Comparison of ENCODE assay signal across 25 mouse cellular contexts in genomic region chr6:91541276-91541675, GRCm38 (mm10).
"Had no signal": no experiment of that assay in that cellular context is flagged by ENCODE, and none has a peak within 500 bp of the region (broad histone marks: within the 10 kb centered on the region; RNA-seq: fewer than 3 reads in every experiment).

No protein-coding gene starts in this region.

- H3K27me3 ChIP-seq: limb, embryonic 13.5 days; liver, embryonic 12.5 days; midbrain, embryonic 15.5 days; neural tube, embryonic 12.5 days; neural tube, embryonic 15.5 days; stomach, embryonic 15.5 days had no signal

- H3K4me1 ChIP-seq: liver, embryonic 12.5 days; liver, embryonic 15.5 days; midbrain, embryonic 12.5 days; midbrain, embryonic 15.5 days; neural tube, embryonic 12.5 days; neural tube, embryonic 15.5 days; stomach, embryonic 15.5 days had no signal

- H3K27ac ChIP-seq: limb, embryonic 10.5 days; limb, embryonic 13.5 days; liver, embryonic 12.5 days; liver, embryonic 15.5 days; lung, embryonic 15.5 days; midbrain, embryonic 12.5 days; midbrain, embryonic 15.5 days; neural tube, embryonic 12.5 days; neural tube, embryonic 15.5 days; stomach, embryonic 15.5 days had no signal

- H3K4me3 ChIP-seq: limb, embryonic 10.5 days; limb, embryonic 13.5 days; liver, embryonic 12.5 days; liver, embryonic 15.5 days; lung, embryonic 15.5 days; megakaryocyte, embryonic 14.5 days; midbrain, embryonic 12.5 days; midbrain, embryonic 15.5 days; neural tube, embryonic 12.5 days; neural tube, embryonic 15.5 days; stomach, embryonic 15.5 days had no signal

- H3K36me3 ChIP-seq: limb, embryonic 10.5 days; limb, embryonic 13.5 days; liver, embryonic 12.5 days; liver, embryonic 15.5 days; lung, embryonic 15.5 days; midbrain, embryonic 12.5 days; midbrain, embryonic 15.5 days; neural tube, embryonic 12.5 days; neural tube, embryonic 15.5 days; stomach, embryonic 15.5 days had no signal

- H3K9me3 ChIP-seq: limb, embryonic 10.5 days; limb, embryonic 13.5 days; liver, embryonic 12.5 days; liver, embryonic 15.5 days; lung, embryonic 15.5 days; megakaryocyte, embryonic 14.5 days; midbrain, embryonic 12.5 days; midbrain, embryonic 15.5 days; neural tube, embryonic 12.5 days; neural tube, embryonic 15.5 days; stomach, embryonic 15.5 days had no signal

- H3K9ac ChIP-seq: limb, embryonic 13.5 days; liver, embryonic 12.5 days; liver, embryonic 15.5 days; lung, embryonic 15.5 days; midbrain, embryonic 12.5 days; midbrain, embryonic 15.5 days; neural tube, embryonic 12.5 days; neural tube, embryonic 15.5 days; stomach, embryonic 15.5 days had no signal

- H3K4me2 ChIP-seq: limb, embryonic 13.5 days; liver, embryonic 12.5 days; liver, embryonic 15.5 days; lung, embryonic 15.5 days; midbrain, embryonic 12.5 days; midbrain, embryonic 15.5 days; neural tube, embryonic 12.5 days; neural tube, embryonic 15.5 days; stomach, embryonic 15.5 days had no signal

- DNase-seq: kidney, adult 18-20 months; kidney, adult 9 months; kidney, postnatal 14 days; kidney, postnatal 4 days; liver; lung, adult 18-20 months; lung, postnatal 10 days; lung, postnatal 36 days; right cerebral cortex, adult 18-20 months; right cerebral cortex, postnatal 14 days; right cerebral cortex, postnatal 4 days; spleen, adult 18-20 months; thymus, adult 2 months; thymus, postnatal 25 days had no signal

- ATAC-seq: liver, embryonic 12.5 days; midbrain, embryonic 15.5 days had no signal
